Mouse (Mus musculus) brain, embryonic 14.5 days (tissue): ENCODE measurements around the gene Oprd1. TPM values are rescaled to one million over a fixed set of nuclear protein-coding genes. Genes with fewer than 3 reads are reported as not detected.
A peak's percentile ranks its signal among the peaks of the same experiment; 100 is the strongest.

Experiments
- DNase-seq: peaks from one replicate; pipeline ENCODE4 v3.0.0-alpha.2; 2011; ENCODE audit warnings: low read depth
- CTCF ChIP-seq: fragments of 200-500 bp; IDR thresholded peaks from 2 replicates; pipeline ENCODE4 v1.5.1; 2012; ENCODE audit warnings: inconsistent platforms, mild to moderate bottlenecking, moderate library complexity, borderline replicate concordance; ENCODE audit not compliant: insufficient read depth, insufficient read length; ENCODE audit errors: extremely low read depth
- POLR2A ChIP-seq: fragments of 200-500 bp; IDR thresholded peaks from 2 replicates; pipeline ENCODE4 v1.6.1; 2012; ENCODE audit warnings: mild to moderate bottlenecking, inconsistent platforms, borderline replicate concordance; ENCODE audit not compliant: poor library complexity, insufficient read depth, insufficient read length, severe bottlenecking; ENCODE audit errors: extremely low read depth
- polyA plus RNA-seq: library from polyadenylated mRNA; depleted of rRNA; stranded (reverse); fragments of >200 nt; gene quantifications from 2 replicates; pipeline ENCODE4 v1.2.3, GENCODE M21; 2012

Gene Oprd1
- polyA plus RNA-seq, 1 experiment: 0.41 TPM

DNA sequence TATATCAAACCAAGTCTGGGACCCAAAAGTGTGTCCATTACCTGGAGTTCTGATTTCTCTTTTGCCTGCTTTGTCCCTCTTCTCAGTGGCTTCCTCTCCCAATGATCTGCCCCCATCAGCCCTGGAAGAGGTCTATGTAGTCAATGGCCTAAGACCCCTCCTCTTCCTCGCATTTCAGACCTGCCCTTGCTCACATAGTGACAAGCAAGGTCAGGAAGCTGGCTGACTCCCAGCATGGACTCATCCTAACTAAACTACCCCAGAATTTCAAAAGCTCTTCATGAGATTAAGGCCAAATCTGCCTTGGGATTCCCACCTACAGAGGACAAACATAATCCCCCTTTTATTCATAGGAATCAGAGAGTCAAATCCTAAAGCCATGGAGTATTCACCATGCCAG, 68.5 kb downstream of the Oprd1 start:
- no peak for DNase-seq

DNA sequence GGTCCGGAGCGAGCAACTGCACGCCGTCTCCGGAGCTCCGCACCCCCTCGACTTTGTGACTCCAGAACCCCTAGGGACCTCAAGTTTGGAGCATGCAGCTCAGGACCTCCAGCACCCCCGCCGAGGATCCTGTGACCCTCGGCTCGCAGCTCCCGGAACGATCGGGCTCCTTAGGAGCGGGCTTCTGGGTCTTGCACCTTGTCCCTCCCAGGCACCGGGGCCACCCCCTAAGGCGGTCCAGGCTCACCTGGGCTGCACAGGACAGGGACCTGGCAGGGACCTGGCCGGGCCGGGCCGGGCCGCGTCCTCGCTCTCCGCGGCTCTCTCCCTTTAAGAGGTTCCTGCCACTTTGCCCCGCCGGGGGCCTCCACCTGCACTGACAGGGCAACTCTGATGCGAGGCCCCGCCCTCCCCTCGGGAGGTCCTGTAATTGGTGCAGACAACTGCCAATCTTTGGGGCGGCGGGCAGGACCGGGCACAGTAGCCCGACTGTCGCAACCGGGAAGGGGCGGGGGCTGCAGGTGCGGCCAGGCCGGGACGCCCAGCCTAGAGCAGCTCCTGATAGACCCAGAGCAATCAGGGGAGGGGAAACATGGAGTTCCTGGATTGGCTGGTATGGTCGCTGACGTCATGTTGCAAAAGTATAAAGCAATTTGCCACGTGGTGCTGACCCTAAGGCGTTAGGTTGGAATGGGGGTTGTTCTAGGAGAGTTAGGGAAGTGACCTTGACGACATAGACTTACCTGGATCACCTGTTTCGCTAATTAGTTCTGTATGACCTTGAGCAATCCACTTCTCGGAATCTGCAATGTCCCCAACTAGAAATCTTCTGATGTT, 69.1 kb downstream of the Oprd1 start, which contains the start of gene Epb41:
Epb41 (minus strand) TSS at position 389 of the 837 bp plus-strand sequence.
- TF ChIP-seq POLR2A: no peak
- no peak for TF ChIP-seq CTCF
- DNase-seq: peak; percentile 92

More for the DNA sequence above, 68.5 kb downstream of the Oprd1 start:
- TF ChIP-seq CTCF (no peak), POLR2A (no peak)

- TF ChIP-seq CTCF (no peak), POLR2A (no peak)
- DNase-seq: peak; percentile 11
These were observed 70.0 kb downstream of the Oprd1 start, which contains the start of gene Gm10300 for GRCm38 (mm10) chr4:132074077-132074932. TSS of gene Gm10300 (plus strand) at chr4:132074697.

DNA sequence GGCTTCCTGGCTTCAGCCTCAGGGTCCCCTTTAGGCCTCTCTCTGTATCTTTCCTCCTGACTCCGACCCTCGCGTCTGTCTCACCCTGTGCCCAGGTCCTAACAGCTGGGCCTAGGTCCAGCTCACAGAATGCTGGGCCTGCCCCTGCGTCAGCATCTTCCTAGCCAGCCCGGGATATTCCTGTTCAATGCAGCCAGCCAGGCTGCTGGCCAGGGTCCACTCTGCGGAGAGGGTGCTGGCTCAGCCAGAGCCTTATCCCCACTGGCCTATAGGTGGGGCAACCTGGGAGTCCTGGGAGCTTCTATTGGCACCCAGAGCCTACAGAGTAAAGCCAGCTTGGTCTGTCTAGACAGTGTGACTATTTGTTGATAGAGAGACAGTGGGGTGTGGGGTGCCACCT, 71.3 kb downstream of the Oprd1 start:
- TF ChIP-seq POLR2A (no peak), CTCF (no peak)

GRCm38 (mm10) chr4:132072156-132072555, 72.1 kb downstream of the Oprd1 start:
- no peak for TF ChIP-seq POLR2A
- no peak for TF ChIP-seq CTCF
- DNase-seq: no peak

More for the DNA sequence above, 71.3 kb downstream of the Oprd1 start:
- no peak for DNase-seq

DNA sequence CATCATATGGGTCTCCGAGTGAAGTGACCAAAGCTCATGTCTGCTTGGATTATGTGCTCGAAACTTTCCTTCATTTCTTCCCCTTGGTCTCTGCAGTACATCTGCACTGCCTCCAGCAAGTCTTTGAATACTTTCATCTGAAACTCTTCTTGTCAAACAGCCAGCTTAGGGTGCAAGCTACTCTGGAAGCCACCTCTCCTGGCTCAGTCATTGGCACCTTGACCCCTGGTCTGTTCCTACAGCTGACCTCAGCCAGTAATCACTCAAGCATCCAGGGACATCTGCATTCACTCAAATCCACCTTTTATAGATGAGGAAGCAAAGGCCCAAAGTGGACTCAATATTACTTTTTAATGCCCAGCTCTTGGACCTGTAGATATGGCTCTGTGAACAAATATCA, 72.6 kb downstream of the Oprd1 start:
- no peak for DNase-seq
- TF ChIP-seq CTCF: no peak
- TF ChIP-seq POLR2A: no peak

- no peak for DNase-seq
- no peak for TF ChIP-seq CTCF
- TF ChIP-seq POLR2A: no peak
These were observed 76.4 kb downstream of the Oprd1 start for GRCm38 (mm10) chr4:132067938-132068235.

DNA sequence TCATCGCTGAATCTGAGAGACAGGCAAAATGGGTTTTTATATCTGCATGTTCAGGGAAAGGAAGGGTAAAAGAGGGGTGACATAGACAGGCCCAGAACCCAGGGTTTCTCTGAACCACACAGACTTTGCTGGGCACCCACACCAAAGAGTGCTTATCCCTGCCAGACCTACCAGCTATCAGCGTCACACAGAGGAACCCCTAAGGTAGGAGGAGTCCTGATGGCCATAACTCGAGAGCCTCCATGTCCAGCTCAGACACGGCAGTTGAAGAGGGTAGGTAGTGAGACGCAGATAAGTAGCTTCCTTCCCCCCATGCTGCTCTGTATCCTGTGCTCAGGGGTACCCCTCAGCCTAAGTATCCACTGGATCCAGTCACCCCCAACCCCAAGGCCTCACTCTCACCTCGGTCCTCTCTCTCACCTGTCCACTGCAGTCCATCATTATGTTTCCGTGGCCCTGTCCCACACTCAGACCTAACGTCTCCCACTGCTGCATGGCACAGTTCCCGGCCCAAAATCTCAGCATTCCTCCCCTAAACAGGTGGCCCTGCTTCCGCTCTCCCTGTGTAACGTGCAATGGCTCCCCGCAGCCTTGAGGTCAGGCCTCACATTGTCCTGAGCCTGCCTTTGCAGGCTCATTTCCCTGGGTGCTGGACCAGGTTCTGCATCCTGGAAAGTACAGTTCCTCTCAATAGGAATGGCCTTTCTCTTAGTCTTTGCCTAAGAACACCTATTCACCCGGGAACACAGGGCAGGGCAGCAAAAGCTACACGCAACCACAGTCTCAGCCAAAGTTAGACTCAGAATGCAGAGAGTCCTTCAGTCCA, 77.0 kb downstream of the Oprd1 start:
- no peak for DNase-seq
- TF ChIP-seq POLR2A (no peak), CTCF (no peak)

- TF ChIP-seq CTCF: no peak
- no peak for TF ChIP-seq POLR2A
- peak; percentile 51 for DNase-seq
These were observed 78.0 kb downstream of the Oprd1 start for GRCm38 (mm10) chr4:132066101-132066773.

DNA sequence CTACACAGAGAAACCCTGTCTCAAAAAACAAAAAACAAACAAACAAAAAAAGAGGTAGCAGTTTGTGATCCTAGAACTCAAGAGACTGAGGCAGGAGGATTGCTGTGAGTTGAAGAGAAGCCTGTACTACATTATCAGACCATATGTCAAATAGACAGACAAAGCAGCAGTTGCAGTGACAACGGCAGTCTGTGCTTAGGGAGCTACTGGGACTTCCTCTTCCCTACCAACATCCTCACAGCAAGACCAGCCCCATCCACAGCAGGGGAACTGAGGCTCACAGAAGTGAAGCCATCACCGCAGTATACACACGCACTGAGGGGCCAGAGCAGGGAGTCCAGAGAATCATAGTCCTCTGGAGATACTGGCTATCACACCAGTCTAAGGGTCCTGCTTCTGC, 78.7 kb downstream of the Oprd1 start:
- DNase-seq: no peak
- TF ChIP-seq POLR2A: no peak
- no peak for TF ChIP-seq CTCF
